Mouse (Mus musculus): Measurements from ENCODE around the gene Lrp4.
"Not testable (repeated sequence)": the region's sequence is repeated elsewhere in the genome, so short reads cannot be mapped to it uniquely, and the experiment has no call there.

The Lrp4 gene

GRCm38 (mm10) chr2:91484698-91485097 is 27.4 kb downstream of the Lrp4 start:
- no peak for DNase-seq (ENCODE audit: low read depth, low spot score)

- no peak for DNase-seq (ENCODE audit: low read depth, low spot score)
Observed at GRCm38 (mm10) chr2:91485256-91485655, 27.9 kb downstream of the Lrp4 start.

GRCm38 (mm10) chr2:91487295-91487694 is 30.0 kb downstream of the Lrp4 start:
- DNase-seq (ENCODE audit: low read depth, low spot score): not testable (repeated sequence)

GRCm38 (mm10) chr2:91492071-91492635 is 34.8 kb downstream of the Lrp4 start:
- no peak for DNase-seq (ENCODE audit: low read depth, low spot score)

- no peak for DNase-seq (ENCODE audit: low read depth, low spot score)
Observed at GRCm38 (mm10) chr2:91493981-91494380, 36.7 kb downstream of the Lrp4 start.

- no peak for DNase-seq (ENCODE audit: low read depth, low spot score)
Observed at GRCm38 (mm10) chr2:91498093-91498719, 40.9 kb downstream of the Lrp4 start.

GRCm38 (mm10) chr2:91508076-91508475 is 50.8 kb downstream of the Lrp4 start:
- DNase-seq (ENCODE audit: low read depth, low spot score): no peak

- peak; percentile 57 for DNase-seq (ENCODE audit: low read depth, low spot score)
Observed at GRCm38 (mm10) chr2:91517186-91517585, 59.9 kb downstream of the Lrp4 start.

GRCm38 (mm10) chr2:91526294-91527146 is 69.2 kb downstream of the Lrp4 start, which contains the start of gene Ckap5:
TSS of gene Ckap5 (plus strand) at chr2:91526762.
- DNase-seq (ENCODE audit: low read depth, low spot score): peak; percentile 98

GRCm38 (mm10) chr2:91527147-91527486 is 69.8 kb downstream of the Lrp4 start:
- DNase-seq (ENCODE audit: low read depth, low spot score): peak; percentile 86

- peak; percentile 91 for DNase-seq (ENCODE audit: low read depth, low spot score)
Observed at GRCm38 (mm10) chr2:91537588-91538205, 80.4 kb downstream of the Lrp4 start.

All from R1 (cell line).